Comparison of ENCODE assay signal across 18 mouse cellular contexts in genomic region chr2:106513025-106513386, GRCm38 (mm10).
A peak's percentile ranks its signal among the peaks of the same experiment; 100 is the strongest.
DNase-seq lines count a peak whose midpoint lies in the region; ATAC-seq and TF ChIP-seq lines count a peak whose summit lies in the region.
"Had no signal": no experiment of that assay in that cellular context is flagged by ENCODE, and none has a peak within 500 bp of the region (broad histone marks: within the 10 kb centered on the region; RNA-seq: fewer than 3 reads in every experiment).

No protein-coding gene starts in this region.

- no peak overlapping the region for H3K9ac ChIP-seq in heart, embryonic 14.5 days (ENCODE audit: low read length)
- no peak overlapping the region for H3K9ac ChIP-seq in forebrain, embryonic 13.5 days
- no peak overlapping the region for H3K9ac ChIP-seq in hindbrain, postnatal 0 days (replicated peaks; ENCODE audit: low read length)
- no peak overlapping the region for H3K9ac ChIP-seq in neural tube, embryonic 14.5 days (replicated peaks; ENCODE audit: low read depth, low read length)
- H3K9ac ChIP-seq: liver, postnatal 0 days had no signal

- H3K4me1 ChIP-seq in heart, embryonic 14.5 days (ENCODE audit: control insufficient read depth in 2 of 2, insufficient read depth in 2 of 2, low read length in 2 of 2): peaks cover 0 to 3% of the 10 kb centered on the region in 2 experiments; a peak in 2 of 4 replicates
- peaks cover 5% of the 10 kb centered on the region for H3K4me1 ChIP-seq in heart, embryonic 10.5 days
- peaks cover 23% of the 10 kb centered on the region for H3K4me1 ChIP-seq in forebrain, embryonic 13.5 days
- H3K4me1 ChIP-seq in hindbrain, postnatal 0 days (ENCODE audit: insufficient read depth, low read length): 0 out of 2 replicates have a peak, but pooled peaks cover 3% of the 10 kb centered on the region
- peaks cover 7% of the 10 kb centered on the region for H3K4me1 ChIP-seq in neural tube, embryonic 14.5 days (ENCODE audit: control insufficient read depth, insufficient read depth, low read length)

- peak overlapping the region; percentile 3; the same call in 1 of the 2 replicates for H3K4me2 ChIP-seq in heart, embryonic 14.5 days (ENCODE audit: low read length)
- H3K4me2 ChIP-seq in forebrain, embryonic 13.5 days: peak overlapping the region; percentile 48
- peak overlapping the region; percentile 40 for H3K4me2 ChIP-seq in hindbrain, postnatal 0 days (ENCODE audit: low read depth, low read length)
- peak overlapping the region; percentile 32 for H3K4me2 ChIP-seq in neural tube, embryonic 14.5 days (ENCODE audit: low read depth, low read length)

- H3K27me3 ChIP-seq in heart, embryonic 14.5 days (ENCODE audit: control insufficient read depth, insufficient read depth, low read length): no peaks in the 10 kb centered on the region
- H3K27me3 ChIP-seq in heart, embryonic 10.5 days (ENCODE audit: insufficient read depth, poor library complexity, severe bottlenecking): no peaks in the 10 kb centered on the region
- no peaks in the 10 kb centered on the region for H3K27me3 ChIP-seq in forebrain, embryonic 13.5 days
- H3K27me3 ChIP-seq in hindbrain, postnatal 0 days (ENCODE audit: insufficient read depth, low read length): no peaks in the 10 kb centered on the region
- H3K27me3 ChIP-seq in neural tube, embryonic 14.5 days (ENCODE audit: control insufficient read depth, insufficient read depth, low read length): no peaks in the 10 kb centered on the region

- no peaks in the 10 kb centered on the region for H3K36me3 ChIP-seq in heart, embryonic 14.5 days (ENCODE audit: control insufficient read depth, insufficient read depth, low read length)
- no peaks in the 10 kb centered on the region for H3K36me3 ChIP-seq in heart, embryonic 10.5 days
- no peaks in the 10 kb centered on the region for H3K36me3 ChIP-seq in forebrain, embryonic 13.5 days (ENCODE audit: poor library complexity, severe bottlenecking)
- H3K36me3 ChIP-seq in hindbrain, postnatal 0 days (ENCODE audit: insufficient read depth, low read length): no peaks in the 10 kb centered on the region
- H3K36me3 ChIP-seq in neural tube, embryonic 14.5 days (ENCODE audit: control insufficient read depth, insufficient read depth, low read length): no peaks in the 10 kb centered on the region

- no peak for TF ChIP-seq CTCF in hindbrain, postnatal 0 days (IDR thresholded peaks at IDR 0.05; ENCODE audit: low read depth)

- 50% methylated on average over 5 of the region's 5 CpGs for WGBS in heart, embryonic 14.5 days
- WGBS in heart, embryonic 10.5 days: 39% methylated on average over 5 of the region's 5 CpGs
- 15% methylated on average over 5 of the region's 5 CpGs for WGBS in forebrain, embryonic 13.5 days
- 33% methylated on average over 5 of the region's 5 CpGs for WGBS in hindbrain, postnatal 0 days
- 34% methylated on average over 5 of the region's 5 CpGs for WGBS in neural tube, embryonic 14.5 days

- no peak for ATAC-seq in heart, embryonic 14.5 days (ENCODE audit: insufficient number of reproducible peaks, insufficient read depth, low FRiP score, low read depth)
- ATAC-seq in forebrain, embryonic 13.5 days: peak; percentile 91
- ATAC-seq in hindbrain, postnatal 0 days: peak; percentile 71; the same call in 1 of the 2 replicates
- ATAC-seq in neural tube, embryonic 14.5 days (ENCODE audit: low read depth): peak; percentile 94
- ATAC-seq: liver, postnatal 0 days had no signal

- no peak overlapping the region for H3K4me3 ChIP-seq in heart, embryonic 14.5 days (ENCODE audit: control insufficient read depth in 1 of 2, insufficient read depth in 1 of 2, low read depth in 1 of 2, low read length in 2 of 2)
- H3K4me3 ChIP-seq in heart, embryonic 10.5 days: no peak overlapping the region
- H3K4me3 ChIP-seq in forebrain, embryonic 13.5 days: 0 out of 2 replicates have a peak overlapping the region, but pooled peaks have one; percentile 4
- peak overlapping the region; percentile 4; the same call in 1 of the 2 replicates for H3K4me3 ChIP-seq in hindbrain, postnatal 0 days (ENCODE audit: low read length)
- no peak overlapping the region for H3K4me3 ChIP-seq in neural tube, embryonic 14.5 days (ENCODE audit: low read depth, low read length)
- H3K4me3 ChIP-seq: myocyte had no signal

- H3K27ac ChIP-seq in heart, embryonic 14.5 days (replicated peaks in 1 of 2; ENCODE audit: control insufficient read depth in 1 of 2, insufficient read depth in 1 of 2, low read depth in 2 of 2, low read length in 2 of 2): no peak overlapping the region
- no peak overlapping the region for H3K27ac ChIP-seq in heart, embryonic 10.5 days
- 0 out of 2 replicates have a peak overlapping the region, but pooled peaks have one; percentile 38 for H3K27ac ChIP-seq in forebrain, embryonic 13.5 days
- H3K27ac ChIP-seq in hindbrain, postnatal 0 days: no peak overlapping the region
- 0 out of 2 replicates have a peak overlapping the region, but pooled peaks have one; percentile 17 for H3K27ac ChIP-seq in neural tube, embryonic 14.5 days (ENCODE audit: low read depth, low read length)
- H3K27ac ChIP-seq: macrophage; stomach, postnatal 0 days had no signal

- no peaks in the 10 kb centered on the region for H3K9me3 ChIP-seq in heart, embryonic 14.5 days (ENCODE audit: control insufficient read depth, low read length)
- no peaks in the 10 kb centered on the region for H3K9me3 ChIP-seq in heart, embryonic 10.5 days
- H3K9me3 ChIP-seq in forebrain, embryonic 13.5 days (replicated peaks): no peaks in the 10 kb centered on the region
- H3K9me3 ChIP-seq in hindbrain, postnatal 0 days (ENCODE audit: low read length): no peaks in the 10 kb centered on the region
- no peaks in the 10 kb centered on the region for H3K9me3 ChIP-seq in neural tube, embryonic 14.5 days (ENCODE audit: control insufficient read depth, low read length)

- DNase-seq in heart, embryonic 10.5 days (ENCODE audit: low spot score): no peak
- DNase-seq in hindbrain, postnatal 0 days (ENCODE audit: low spot score): peak; percentile 44
- DNase-seq in cerebellum, adult 11 months: no peak
- DNase-seq in spleen, postnatal 4 days (ENCODE audit: low spot score in 2 of 2): no peak
- DNase-seq in frontal cortex, postnatal 10 days (ENCODE audit: low spot score in 2 of 2): no peak
- DNase-seq: adrenal gland, adult 2 months; B cell, adult 2 months; gastrocnemius, postnatal 36 days; kidney, adult 11 months; kidney, postnatal 36 days; liver, postnatal 0 days; thymus, postnatal 4 days had no signal

Comparison
In these comparisons a context has a peak if more than half of its experiments do, and no peak if none do; other contexts are left out.
1. H3K27ac ChIP-seq: peak in forebrain, embryonic 13.5 days (single experiment) and neural tube, embryonic 14.5 days (single experiment); none in heart, embryonic 14.5 days (0 of 2), heart, embryonic 10.5 days (single experiment) and hindbrain, postnatal 0 days (single experiment).
2. H3K4me3 ChIP-seq: peak in forebrain, embryonic 13.5 days (single experiment) and hindbrain, postnatal 0 days (single experiment); none in heart, embryonic 14.5 days (0 of 2), heart, embryonic 10.5 days (single experiment) and neural tube, embryonic 14.5 days (single experiment).
3. Peak in every context shown above with its lines, with median percentiles within 50 percentile points of each other: H3K4me2 ChIP-seq.